Mouse (Mus musculus) embryonic facial prominence, embryonic 11.5 days (tissue): Measurements from ENCODE around the gene Man1b1. TPM values are rescaled to one million over a fixed set of nuclear protein-coding genes. Genes with fewer than 3 reads are reported as not detected.

ENCODE experiments used
- ATAC-seq: fragments of 200-750 bp; cut with Nextera tagmentation; replicated peaks from 2 replicates; pipeline ENCODE4 v1.8.0; 2017; ENCODE audit warnings: low read depth; ENCODE audit not compliant: insufficient number of reproducible peaks, low FRiP score, low TSS enrichment
- DNase-seq: peaks from one replicate; pipeline ENCODE4 v3.0.0-alpha.2; 2015; ENCODE audit warnings: low spot score
- H3K27ac ChIP-seq: fragments of 300-500 bp; sonication (generic); replicated peaks from 2 replicates; pipeline ENCODE4 v1.5.1; 2014; ENCODE audit warnings: mild to moderate bottlenecking, low read depth, low read length, control low read depth
- H3K27me3 ChIP-seq: fragments of 300-500 bp; sonication (generic); 2 replicates; pipeline ENCODE4 v1.6.1; 2014; ENCODE audit warnings: mild to moderate bottlenecking, low read length, moderate library complexity, mixed read lengths; ENCODE audit not compliant: control insufficient read depth, insufficient read depth
- H3K36me3 ChIP-seq: fragments of 300-500 bp; sonication (generic); replicated peaks from 2 replicates; pipeline ENCODE4 v1.6.1; 2014; ENCODE audit warnings: low read depth, mild to moderate bottlenecking, low read length, moderate library complexity, mixed read lengths; ENCODE audit not compliant: control insufficient read depth, insufficient read depth
- H3K4me1 ChIP-seq: fragments of 300-500 bp; sonication (generic); 2 replicates; pipeline ENCODE4 v1.6.1; 2014; ENCODE audit warnings: low read length, mixed read lengths; ENCODE audit not compliant: control insufficient read depth, insufficient read depth
- H3K4me2 ChIP-seq: fragments of 300-500 bp; sonication (generic); 2 replicates; pipeline ENCODE4 v1.6.1; 2014; ENCODE audit warnings: low read depth, mild to moderate bottlenecking, control low read depth, low read length, moderate library complexity
- H3K4me3 ChIP-seq: fragments of 300-500 bp; sonication (generic); 2 replicates; pipeline ENCODE4 v1.5.1; 2014; ENCODE audit warnings: low read depth, low read length, control low read depth
- H3K9ac ChIP-seq: fragments of 300-500 bp; sonication (generic); replicated peaks from 2 replicates; pipeline ENCODE4 v1.6.1; 2014; ENCODE audit warnings: mild to moderate bottlenecking, control low read depth, low read length
- H3K9me3 ChIP-seq: fragments of 300-500 bp; sonication (generic); replicated peaks from 2 replicates; pipeline ENCODE4 v1.6.1; 2016; ENCODE audit warnings: mild to moderate bottlenecking, low read length, inconsistent platforms, mixed read lengths; ENCODE audit not compliant: control insufficient read depth
- WGBS: fragments of 180-500 bp; shearing (Covaris S2); extraction: QIAGEN DNeasy Blood & Tissue Kit; methylation state at CpG from one replicate; pipeline ENCODE4 v1.1.7; 2014; 5-methylcytosine and 5-hydroxymethylcytosine counted together
- polyA plus RNA-seq: library from polyadenylated mRNA; unstranded; fragments of >200 nt; fragmentation: Nextera tagmentation; extraction: Ambion mirVana; gene quantifications from 2 replicates; pipeline ENCODE4 v1.2.1, GENCODE M21; 2014

Man1b1 gene
- polyA plus RNA-seq = 87.2 and 92.7 TPM in 2 replicates

DNA sequence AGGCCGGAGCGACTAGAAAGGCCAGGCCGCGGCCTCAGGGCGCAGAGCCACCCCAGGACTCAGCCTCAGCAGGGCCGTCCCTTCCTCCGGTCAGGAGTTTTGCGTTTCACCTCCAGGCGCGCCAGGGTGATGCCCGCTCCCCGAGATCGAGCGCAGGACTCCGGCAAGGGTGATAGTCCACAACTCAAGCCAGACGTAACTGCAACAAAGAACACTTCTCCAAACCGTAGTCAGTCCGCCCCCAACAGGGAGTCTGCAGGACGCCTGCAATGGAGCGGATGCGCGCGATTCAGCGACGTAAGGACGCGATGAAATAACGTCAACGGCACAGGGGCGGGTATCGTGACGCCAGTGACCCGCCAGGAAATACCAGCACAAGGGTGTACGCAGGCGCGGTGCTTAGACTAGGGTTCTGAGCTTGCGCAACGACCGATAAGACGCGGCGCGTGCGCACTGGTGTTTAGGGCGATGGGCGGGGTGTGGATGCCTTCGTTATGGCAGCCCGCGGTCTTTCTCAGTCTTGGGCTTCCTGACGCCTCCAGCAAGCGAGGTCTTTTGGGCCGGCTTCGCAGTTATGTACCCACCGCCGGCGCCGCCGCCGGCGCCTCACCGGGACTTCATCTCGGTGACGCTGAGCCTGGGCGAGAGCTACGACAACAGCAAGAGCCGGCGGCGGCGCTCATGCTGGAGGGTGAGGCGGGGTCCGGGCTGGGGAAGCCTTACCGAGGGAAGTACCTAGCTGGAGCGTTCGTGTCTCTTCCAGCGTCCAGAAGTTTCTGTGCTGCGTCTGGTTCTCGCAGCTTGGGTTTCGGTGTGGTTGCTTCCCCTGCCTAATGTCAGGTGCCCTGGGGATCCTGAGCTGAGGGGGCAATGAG is at the start of gene Man1b1:
Man1b1 (plus strand) TSS at position 53 of the 875 bp plus-strand sequence.
- under 1% methylated on average over 78 of the region's 78 CpGs for WGBS
- Histone ChIP-seq H3K4me2 (peak within 1 kb of the TSS; percentile 83), H3K9ac (peak within 1 kb of the TSS; percentile 96), H3K4me3 (peak within 1 kb of the TSS; percentile 94), H3K9me3 (no peaks in the 10 kb centered on the region), H3K4me1 (no peaks in the 10 kb centered on the region; the same call in none of the 2 replicates), H3K36me3 (peaks cover 3% of the 10 kb centered on the region; the same call in 1 of the 2 replicates), H3K27ac (peak within 1 kb of the TSS; percentile 76), H3K27me3 (no peaks in the 10 kb centered on the region)
- DNase-seq (peak; percentile 100), ATAC-seq (peak; percentile 95)

DNA sequence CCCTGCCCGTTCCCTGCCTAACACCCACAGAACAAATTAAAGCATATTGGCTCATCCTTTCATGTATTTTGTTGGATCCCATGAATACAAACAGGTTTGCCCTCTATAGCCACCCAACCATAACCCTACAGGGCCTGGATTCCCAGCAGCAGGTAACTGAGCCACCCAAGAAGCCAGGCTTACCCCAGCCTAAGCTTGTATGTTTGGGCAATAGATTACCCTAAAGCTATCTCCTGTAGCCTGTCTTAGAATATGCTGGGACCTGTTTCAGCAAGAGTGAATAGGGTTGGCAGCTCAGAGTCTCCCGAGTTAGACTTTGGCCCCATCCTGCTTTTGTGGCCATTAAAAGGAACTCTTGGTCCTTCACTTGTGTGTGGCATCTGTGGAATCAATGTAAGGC is 46.6 kb upstream of the Man1b1 start:
- no peak for DNase-seq
- WGBS = 96% methylated on average over 2 of the region's 2 CpGs
- Histone ChIP-seq H3K4me2 (no peak overlapping the region), H3K9ac (no peak overlapping the region), H3K4me1 (no peaks in the 10 kb centered on the region), H3K27me3 (peaks cover 26% of the 10 kb centered on the region), H3K4me3 (no peak overlapping the region), H3K27ac (no peak overlapping the region), H3K36me3 (peaks cover 11% of the 10 kb centered on the region), H3K9me3 (no peaks in the 10 kb centered on the region)
- no peak for ATAC-seq

GRCm38 (mm10) chr2:25286314-25286713 is 45.8 kb upstream of the Man1b1 start:
- Histone ChIP-seq H3K4me2 (no peak overlapping the region), H3K9ac (no peak overlapping the region), H3K4me3 (no peak overlapping the region), H3K27me3 (peaks cover 34% of the 10 kb centered on the region), H3K36me3 (peaks cover 10% of the 10 kb centered on the region), H3K9me3 (no peaks in the 10 kb centered on the region), H3K27ac (no peak overlapping the region), H3K4me1 (no peaks in the 10 kb centered on the region)
- DNase-seq (no peak), ATAC-seq (no peak)
- 83% methylated on average over 1 of the region's 1 CpGs for whole genome bisulfite sequencing

- no peak for DNase-seq
- H3K4me1 ChIP-seq = peaks cover 2% of the 10 kb centered on the region; the same call in 1 of the 2 replicates
- H3K27ac ChIP-seq = no peak overlapping the region
- no peak overlapping the region for H3K4me2 ChIP-seq
- no peak overlapping the region for H3K4me3 ChIP-seq
- H3K9me3 ChIP-seq = no peaks in the 10 kb centered on the region
- ATAC-seq = no peak
- H3K9ac ChIP-seq = no peak overlapping the region
- peaks cover 41% of the 10 kb centered on the region for H3K27me3 ChIP-seq
- peaks cover 7% of the 10 kb centered on the region for H3K36me3 ChIP-seq
- WGBS = 55% methylated on average over 7 of the region's 7 CpGs
These were observed 45.1 kb upstream of the Man1b1 start for GRCm38 (mm10) chr2:25286837-25287636.

GRCm38 (mm10) chr2:25287927-25288649 is 44.0 kb upstream of the Man1b1 start, which contains the start of gene Tmem210:
Gene Tmem210 (plus strand): TSS chr2:25288145.
- 87% methylated on average over 6 of the region's 6 CpGs for WGBS
- Histone ChIP-seq H3K4me1 (peaks cover 3% of the 10 kb centered on the region; the same call in 1 of the 2 replicates), H3K9ac (no peak within 1 kb of the TSS), H3K27me3 (peaks cover 52% of the 10 kb centered on the region), H3K4me3 (no peak within 1 kb of the TSS), H3K9me3 (no peaks in the 10 kb centered on the region), H3K4me2 (no peak within 1 kb of the TSS), H3K27ac (no peak within 1 kb of the TSS), H3K36me3 (peaks cover 6% of the 10 kb centered on the region)
- no peak for DNase-seq
- no peak for ATAC-seq

- Histone ChIP-seq H3K4me1 (peaks cover 3% of the 10 kb centered on the region; the same call in 1 of the 2 replicates), H3K9ac (no peak overlapping the region), H3K27me3 (peaks cover 55% of the 10 kb centered on the region), H3K27ac (no peak overlapping the region), H3K4me2 (no peak overlapping the region), H3K4me3 (no peak overlapping the region), H3K9me3 (no peaks in the 10 kb centered on the region), H3K36me3 (peaks cover 6% of the 10 kb centered on the region)
- WGBS = 81% methylated on average over 7 of the region's 7 CpGs
- DNase-seq (no peak), ATAC-seq (no peak)
These were observed 43.3 kb upstream of the Man1b1 start for GRCm38 (mm10) chr2:25288734-25289345.

GRCm38 (mm10) chr2:25289651-25290050 is 42.5 kb upstream of the Man1b1 start, which contains the start of gene Lrrc26:
Gene Lrrc26 (plus strand): TSS chr2:25289915.
- Histone ChIP-seq H3K9ac (no peak within 1 kb of the TSS), H3K27ac (no peak within 1 kb of the TSS), H3K27me3 (peaks cover 55% of the 10 kb centered on the region), H3K4me3 (no peak within 1 kb of the TSS), H3K36me3 (peaks cover 3% of the 10 kb centered on the region), H3K4me1 (peaks cover 3% of the 10 kb centered on the region; the same call in 1 of the 2 replicates), H3K9me3 (no peaks in the 10 kb centered on the region), H3K4me2 (no peak within 1 kb of the TSS)
- 9% methylated on average over 11 of the region's 11 CpGs for WGBS
- no peak for ATAC-seq
- DNase-seq = no peak
